Mouse (Mus musculus): ENCODE data around the gene Fam173b. TPM values are rescaled to one million over a fixed set of nuclear protein-coding genes. Genes with fewer than 3 reads are reported as not detected.

The Fam173b gene
- polyA plus RNA-seq, 1 experiment, result 13.6 TPM

DNA sequence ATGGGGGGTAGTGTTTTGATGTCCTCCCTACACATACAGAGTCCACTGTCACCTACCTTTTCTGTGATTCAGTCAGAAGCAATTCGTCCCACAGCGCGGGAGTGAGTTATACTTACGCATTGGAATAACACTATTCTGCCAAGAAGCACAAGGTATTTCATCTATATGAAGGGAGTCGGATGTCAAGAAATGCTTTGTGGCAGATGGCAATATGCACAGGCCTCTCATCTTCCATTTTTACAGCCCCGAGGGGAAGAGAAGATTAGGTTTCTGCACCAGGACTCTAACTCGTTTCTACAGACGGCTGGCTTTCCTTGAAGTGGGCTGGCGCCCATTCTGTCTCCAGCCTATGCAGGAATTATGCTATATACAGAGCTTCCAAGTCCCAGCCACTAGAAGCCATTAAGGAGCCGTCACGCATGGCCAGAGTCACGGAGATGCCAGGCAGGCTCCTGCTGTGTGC, 29.8 kb downstream of the Fam173b start:
- no peak overlapping the region for H3K27ac ChIP-seq (ENCODE audit: insufficient read depth, low read depth, low read length)
- H3K4me3 ChIP-seq (ENCODE audit: insufficient read depth, low read depth, low read length), result no peak overlapping the region
- H3K4me1 ChIP-seq (ENCODE audit: control insufficient read depth, insufficient read depth, low read length), result no peaks in the 10 kb centered on the region
- 50% methylated on average over 12 of the region's 12 CpGs for WGBS
- no peak for DNase-seq
- H3K36me3 ChIP-seq (ENCODE audit: control insufficient read depth, insufficient read depth, low read length), result no peaks in the 10 kb centered on the region
- no peaks in the 10 kb centered on the region for H3K27me3 ChIP-seq (replicated peaks; ENCODE audit: control insufficient read depth, insufficient read depth, low read length)
- no peak for TF ChIP-seq CTCF (conservative IDR thresholded peaks at IDR 0.05; ENCODE audit: insufficient read depth, insufficient read length, low read depth, low read length)
- no peak for TF ChIP-seq POLR2A (IDR thresholded peaks at IDR 0.05; ENCODE audit: low read depth, low read length)

DNA sequence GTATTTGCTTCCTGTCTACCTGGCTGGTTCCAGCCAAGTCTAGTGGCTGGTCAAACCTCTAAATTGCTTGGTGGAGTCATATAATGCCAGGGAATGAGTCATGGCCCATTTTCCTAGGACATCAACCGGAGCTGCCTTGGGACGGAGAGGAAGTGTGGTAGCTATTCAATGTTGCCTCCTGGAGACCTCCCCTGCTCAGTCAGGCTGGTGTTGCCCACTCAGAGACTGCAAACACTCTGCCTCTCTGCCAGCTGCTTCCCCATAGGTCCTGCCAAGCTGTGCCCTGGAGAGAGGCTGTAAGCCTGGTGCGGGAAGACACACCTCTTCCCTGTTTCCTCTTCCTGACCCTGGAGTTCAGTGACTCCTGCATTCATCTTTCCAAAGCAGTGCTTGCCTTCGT, 30.8 kb downstream of the Fam173b start:
- DNase-seq, result no peak
- H3K4me1 ChIP-seq (ENCODE audit: control insufficient read depth, insufficient read depth, low read length), result no peaks in the 10 kb centered on the region
- H3K27me3 ChIP-seq (replicated peaks; ENCODE audit: control insufficient read depth, insufficient read depth, low read length), result no peaks in the 10 kb centered on the region
- H3K36me3 ChIP-seq (ENCODE audit: control insufficient read depth, insufficient read depth, low read length), result no peaks in the 10 kb centered on the region
- 56% methylated on average over 4 of the region's 4 CpGs for WGBS
- H3K4me3 ChIP-seq (ENCODE audit: insufficient read depth, low read depth, low read length), result no peak overlapping the region
- TF ChIP-seq POLR2A (IDR thresholded peaks at IDR 0.05; ENCODE audit: low read depth, low read length) (no peak), CTCF (conservative IDR thresholded peaks at IDR 0.05; ENCODE audit: insufficient read depth, insufficient read length, low read depth, low read length) (no peak)
- H3K27ac ChIP-seq (ENCODE audit: insufficient read depth, low read depth, low read length), result no peak overlapping the region

DNA sequence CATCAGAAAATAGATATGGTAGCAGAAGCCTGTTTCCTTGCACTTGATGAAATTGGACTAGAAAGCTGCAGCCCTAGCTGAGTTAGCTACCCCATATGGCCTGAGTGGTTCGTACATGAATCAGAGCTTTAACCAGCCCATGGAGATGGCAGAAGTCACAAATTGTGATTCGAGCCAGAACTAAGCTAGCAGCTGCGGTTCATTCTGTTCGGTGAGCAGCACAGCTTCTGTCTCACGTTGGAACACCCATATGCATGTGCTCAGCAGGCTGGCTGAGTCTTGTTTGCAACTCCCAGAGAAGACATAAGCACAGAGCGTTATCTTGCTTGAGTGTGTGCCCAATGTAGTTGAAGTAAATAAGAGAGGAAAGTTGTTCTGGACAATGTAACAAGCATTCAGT, 32.9 kb downstream of the Fam173b start:
- no peak overlapping the region for H3K4me3 ChIP-seq (ENCODE audit: insufficient read depth, low read depth, low read length)
- TF ChIP-seq CTCF (conservative IDR thresholded peaks at IDR 0.05; ENCODE audit: insufficient read depth, insufficient read length, low read depth, low read length) (no peak), POLR2A (IDR thresholded peaks at IDR 0.05; ENCODE audit: low read depth, low read length) (no peak)
- no peaks in the 10 kb centered on the region for H3K36me3 ChIP-seq (ENCODE audit: control insufficient read depth, insufficient read depth, low read length)
- no peak overlapping the region for H3K27ac ChIP-seq (ENCODE audit: insufficient read depth, low read depth, low read length)
- 87% methylated on average over 6 of the region's 6 CpGs for WGBS
- H3K27me3 ChIP-seq (replicated peaks; ENCODE audit: control insufficient read depth, insufficient read depth, low read length), result no peaks in the 10 kb centered on the region
- no peak for DNase-seq
- no peaks in the 10 kb centered on the region for H3K4me1 ChIP-seq (ENCODE audit: control insufficient read depth, insufficient read depth, low read length)

DNA sequence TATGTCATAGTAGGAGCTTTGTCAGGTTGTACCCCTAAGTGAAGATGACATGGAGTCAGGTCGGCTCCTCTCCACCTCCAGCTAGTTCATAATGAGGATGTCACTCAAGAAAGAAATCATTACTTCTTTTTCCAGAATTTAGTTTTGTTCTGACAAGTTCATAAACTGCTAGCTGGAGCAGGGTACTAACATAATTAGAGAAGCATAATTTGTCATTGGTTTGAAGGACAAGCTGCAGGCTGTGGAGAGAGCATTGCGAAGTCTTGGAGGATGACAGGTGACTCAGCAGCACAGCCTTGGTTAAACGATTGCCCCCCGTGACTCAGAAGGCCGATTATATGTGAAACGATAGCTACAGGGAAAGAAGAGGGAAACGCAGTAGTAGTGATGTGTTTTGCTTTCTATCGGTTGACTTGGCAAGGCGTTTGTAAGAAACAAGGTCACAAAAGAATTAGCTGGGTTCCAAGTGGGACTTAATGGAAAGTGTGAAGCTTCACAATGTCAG, 34.5 kb downstream of the Fam173b start:
- Histone ChIP-seq H3K4me1 (ENCODE audit: control insufficient read depth, insufficient read depth, low read length) (no peaks in the 10 kb centered on the region), H3K27me3 (replicated peaks; ENCODE audit: control insufficient read depth, insufficient read depth, low read length) (no peaks in the 10 kb centered on the region), H3K4me3 (ENCODE audit: insufficient read depth, low read depth, low read length) (no peak overlapping the region), H3K36me3 (ENCODE audit: control insufficient read depth, insufficient read depth, low read length) (no peaks in the 10 kb centered on the region), H3K27ac (ENCODE audit: insufficient read depth, low read depth, low read length) (no peak overlapping the region)
- 50% methylated on average over 9 of the region's 9 CpGs for WGBS
- DNase-seq, result no peak
- TF ChIP-seq POLR2A (IDR thresholded peaks at IDR 0.05; ENCODE audit: low read depth, low read length) (no peak), CTCF (conservative IDR thresholded peaks at IDR 0.05; ENCODE audit: insufficient read depth, insufficient read length, low read depth, low read length) (no peak)

DNA sequence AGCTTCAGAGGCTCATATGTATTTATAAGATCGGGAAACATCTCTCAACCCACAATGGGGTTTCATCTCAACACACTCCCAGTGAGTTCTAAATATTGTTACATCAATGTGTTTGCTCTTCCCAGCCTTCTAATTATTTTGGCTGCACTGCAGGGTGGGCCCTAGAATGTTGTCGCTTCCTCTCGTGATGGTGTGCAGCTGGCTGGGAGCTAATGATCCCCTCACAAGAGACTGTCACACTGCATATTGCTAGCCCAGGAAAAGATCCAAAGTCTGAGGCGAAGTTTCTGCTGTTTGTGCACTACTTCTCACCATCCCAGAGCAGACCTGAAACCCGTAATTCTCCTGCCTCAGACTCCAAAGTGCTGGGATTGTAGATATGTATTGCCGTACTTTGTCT, 45.6 kb downstream of the Fam173b start:
- DNase-seq, result no peak
- H3K4me3 ChIP-seq (ENCODE audit: insufficient read depth, low read depth, low read length), result no peak overlapping the region
- no peaks in the 10 kb centered on the region for H3K27me3 ChIP-seq (replicated peaks; ENCODE audit: control insufficient read depth, insufficient read depth, low read length)
- TF ChIP-seq CTCF (conservative IDR thresholded peaks at IDR 0.05; ENCODE audit: insufficient read depth, insufficient read length, low read depth, low read length) (no peak), POLR2A (IDR thresholded peaks at IDR 0.05; ENCODE audit: low read depth, low read length) (no peak)
- no peaks in the 10 kb centered on the region for H3K4me1 ChIP-seq (ENCODE audit: control insufficient read depth, insufficient read depth, low read length)
- 72% methylated on average over 6 of the region's 6 CpGs for WGBS
- H3K36me3 ChIP-seq (ENCODE audit: control insufficient read depth, insufficient read depth, low read length), result no peaks in the 10 kb centered on the region
- H3K27ac ChIP-seq (ENCODE audit: insufficient read depth, low read depth, low read length), result no peak overlapping the region

DNA sequence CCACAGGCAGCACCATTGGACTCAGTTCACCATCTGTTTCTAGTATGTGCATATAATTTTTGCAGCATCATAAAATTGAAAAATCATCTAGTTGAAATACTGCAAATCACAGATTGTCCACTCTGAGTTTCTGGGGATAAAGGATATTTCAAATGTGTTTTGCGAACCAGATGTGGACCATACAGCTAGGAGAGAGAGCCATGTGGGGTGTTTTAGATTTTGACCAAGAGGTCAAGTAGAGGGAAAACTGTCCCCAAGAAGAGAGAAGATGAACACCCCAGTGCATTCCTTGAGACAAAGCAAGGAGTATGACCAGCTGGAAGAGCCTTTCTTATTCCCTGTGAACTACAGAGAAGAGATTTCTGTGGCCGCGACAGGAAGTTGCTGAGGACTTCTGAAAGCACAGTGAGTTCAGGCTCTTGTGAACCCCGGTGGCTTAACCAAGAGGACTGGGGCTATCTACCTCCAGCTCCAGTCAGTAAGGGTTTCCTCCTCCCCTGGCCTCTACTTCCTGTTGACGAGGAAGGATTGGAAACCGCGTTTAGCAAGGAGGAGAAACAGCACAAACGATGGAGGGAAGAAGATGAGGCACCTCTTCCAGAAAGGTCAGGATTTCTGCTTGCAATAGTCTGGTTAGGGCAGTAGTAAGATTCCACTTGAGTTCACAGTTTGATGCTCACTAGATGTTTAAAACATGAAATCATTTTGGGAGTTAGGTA, 46.4 kb downstream of the Fam173b start:
- Histone ChIP-seq H3K27me3 (replicated peaks; ENCODE audit: control insufficient read depth, insufficient read depth, low read length) (no peaks in the 10 kb centered on the region), H3K27ac (ENCODE audit: insufficient read depth, low read depth, low read length) (no peak overlapping the region), H3K4me1 (ENCODE audit: control insufficient read depth, insufficient read depth, low read length) (no peaks in the 10 kb centered on the region), H3K36me3 (ENCODE audit: control insufficient read depth, insufficient read depth, low read length) (no peaks in the 10 kb centered on the region), H3K4me3 (ENCODE audit: insufficient read depth, low read depth, low read length) (no peak overlapping the region)
- no peak for TF ChIP-seq CTCF (conservative IDR thresholded peaks at IDR 0.05; ENCODE audit: insufficient read depth, insufficient read length, low read depth, low read length)
- no peak for DNase-seq
- 51% methylated on average over 8 of the region's 8 CpGs for WGBS

DNA sequence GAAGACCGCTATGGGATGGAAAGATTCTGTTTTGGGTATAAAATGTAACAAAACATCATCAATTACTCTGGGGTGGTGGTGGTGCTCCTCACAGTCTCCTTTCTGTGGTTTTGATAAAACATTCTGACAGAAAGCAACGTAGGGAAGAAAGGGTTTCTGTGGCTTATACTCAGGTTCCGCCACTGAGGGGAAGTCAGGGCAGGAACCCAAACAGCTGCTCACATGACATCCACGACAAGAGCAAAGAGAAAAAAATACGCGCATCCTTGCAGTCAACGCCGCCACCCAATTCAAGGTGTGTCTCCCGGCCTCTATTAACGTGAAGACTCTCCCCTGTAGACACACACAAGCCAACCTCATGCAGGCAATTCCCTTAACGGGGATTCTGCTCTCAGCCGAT, 48.0 kb downstream of the Fam173b start:
- no peak overlapping the region for H3K27ac ChIP-seq (ENCODE audit: insufficient read depth, low read depth, low read length)
- 89% methylated on average over 12 of the region's 12 CpGs for WGBS
- H3K27me3 ChIP-seq (replicated peaks; ENCODE audit: control insufficient read depth, insufficient read depth, low read length), result no peaks in the 10 kb centered on the region
- H3K4me1 ChIP-seq (ENCODE audit: control insufficient read depth, insufficient read depth, low read length), result no peaks in the 10 kb centered on the region
- no peak for TF ChIP-seq POLR2A (IDR thresholded peaks at IDR 0.05; ENCODE audit: low read depth, low read length)
- no peak for TF ChIP-seq CTCF (conservative IDR thresholded peaks at IDR 0.05; ENCODE audit: insufficient read depth, insufficient read length, low read depth, low read length)
- DNase-seq, result no peak
- H3K36me3 ChIP-seq (ENCODE audit: control insufficient read depth, insufficient read depth, low read length), result no peaks in the 10 kb centered on the region
- no peak overlapping the region for H3K4me3 ChIP-seq (ENCODE audit: insufficient read depth, low read depth, low read length)
